Mouse (Mus musculus): ENCODE measurements around the gene Cdh4. TPM values are rescaled to one million over a fixed set of nuclear protein-coding genes. Genes with fewer than 3 reads are reported as not detected.

Cdh4 gene
- 1.1 TPM in 2 replicates for polyA plus RNA-seq (2014; fragmentation: Nextera tagmentation; extraction: Ambion mirVana)

DNA sequence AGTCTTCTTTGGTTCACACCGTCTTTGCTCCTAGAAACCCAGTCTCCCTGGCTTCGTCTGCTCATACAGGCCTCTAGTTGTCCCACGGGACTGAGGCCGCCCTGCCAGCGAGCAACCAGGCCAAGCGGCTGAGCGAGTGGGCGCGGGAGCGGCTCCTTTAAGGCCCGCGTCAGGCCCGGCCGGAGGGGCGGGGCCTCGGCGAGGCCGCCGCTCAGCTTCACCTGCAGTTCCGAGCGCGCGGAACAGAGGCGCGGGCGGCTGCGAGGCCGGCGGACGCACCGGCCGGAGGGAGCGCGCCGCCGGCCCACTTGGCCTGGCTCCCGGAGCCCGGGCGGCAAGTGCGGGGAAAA lies at the start of gene Cdh4:
TSS of gene Cdh4 (plus strand) at position 241 of the 350 bp plus-strand sequence.
- H3K4me3 ChIP-seq (ENCODE audit: control insufficient read depth in 1 of 2, insufficient read depth in 1 of 2, low read depth in 1 of 2, low read length in 2 of 2): peak within 1 kb of the TSS; percentile 41 to 61
- H3K9me3 ChIP-seq (ENCODE audit: control insufficient read depth, low read length): no peaks in the 10 kb centered on the region
- peak within 1 kb of the TSS; percentile 58 for H3K9ac ChIP-seq (ENCODE audit: low read length)
- WGBS: under 1% methylated on average over 40 of the region's 40 CpGs
- ATAC-seq (ENCODE audit: insufficient number of reproducible peaks, insufficient read depth, low FRiP score, low read depth): peak; percentile 76
- H3K4me1 ChIP-seq (ENCODE audit: control insufficient read depth in 2 of 2, insufficient read depth in 2 of 2, low read length in 2 of 2): peaks cover 4 to 6% of the 10 kb centered on the region in 2 experiments
- H3K27me3 ChIP-seq (ENCODE audit: control insufficient read depth, insufficient read depth, low read length): peaks cover 54% of the 10 kb centered on the region
- H3K4me2 ChIP-seq (ENCODE audit: low read length): peak within 1 kb of the TSS; percentile 99
- no peak within 1 kb of the TSS for H3K27ac ChIP-seq (replicated peaks in 1 of 2; ENCODE audit: control insufficient read depth in 1 of 2, insufficient read depth in 1 of 2, low read depth in 2 of 2, low read length in 2 of 2)
- H3K36me3 ChIP-seq (ENCODE audit: control insufficient read depth, insufficient read depth, low read length): no peaks in the 10 kb centered on the region

DNA sequence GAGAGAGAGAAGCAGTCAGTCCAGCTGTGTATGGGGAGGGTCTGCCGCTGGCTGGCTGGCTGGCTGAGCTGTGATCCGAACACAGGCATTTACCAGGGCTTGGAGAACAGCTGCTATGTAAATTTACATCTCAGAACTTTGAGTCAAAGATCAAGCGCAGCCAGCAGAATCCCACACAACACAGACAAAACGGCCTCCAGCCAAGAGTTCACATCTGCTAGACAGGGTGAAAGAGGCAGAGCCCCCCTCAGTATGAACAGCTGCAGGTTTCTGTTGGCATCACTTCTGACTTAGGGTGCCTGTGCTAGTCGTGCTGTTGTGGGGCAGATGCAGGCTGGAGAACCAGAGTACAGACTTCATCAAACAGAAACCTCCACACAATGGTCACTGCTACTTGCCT lies 46.8 kb upstream of the Cdh4 start:
- H3K4me3 ChIP-seq (ENCODE audit: control insufficient read depth in 1 of 2, insufficient read depth in 1 of 2, low read depth in 1 of 2, low read length in 2 of 2): no peak overlapping the region
- no peak overlapping the region for H3K27ac ChIP-seq (replicated peaks in 1 of 2; ENCODE audit: control insufficient read depth in 1 of 2, insufficient read depth in 1 of 2, low read depth in 2 of 2, low read length in 2 of 2)
- no peaks in the 10 kb centered on the region for H3K4me1 ChIP-seq (ENCODE audit: control insufficient read depth in 2 of 2, insufficient read depth in 2 of 2, low read length in 2 of 2)
- H3K4me2 ChIP-seq (ENCODE audit: low read length): no peak overlapping the region
- no peaks in the 10 kb centered on the region for H3K9me3 ChIP-seq (ENCODE audit: control insufficient read depth, low read length)
- 69% methylated on average over 5 of the region's 5 CpGs for WGBS
- H3K36me3 ChIP-seq (ENCODE audit: control insufficient read depth, insufficient read depth, low read length): no peaks in the 10 kb centered on the region
- no peak overlapping the region for H3K9ac ChIP-seq (ENCODE audit: low read length)
- no peak for ATAC-seq (ENCODE audit: insufficient number of reproducible peaks, insufficient read depth, low FRiP score, low read depth)
- no peaks in the 10 kb centered on the region for H3K27me3 ChIP-seq (ENCODE audit: control insufficient read depth, insufficient read depth, low read length)

DNA sequence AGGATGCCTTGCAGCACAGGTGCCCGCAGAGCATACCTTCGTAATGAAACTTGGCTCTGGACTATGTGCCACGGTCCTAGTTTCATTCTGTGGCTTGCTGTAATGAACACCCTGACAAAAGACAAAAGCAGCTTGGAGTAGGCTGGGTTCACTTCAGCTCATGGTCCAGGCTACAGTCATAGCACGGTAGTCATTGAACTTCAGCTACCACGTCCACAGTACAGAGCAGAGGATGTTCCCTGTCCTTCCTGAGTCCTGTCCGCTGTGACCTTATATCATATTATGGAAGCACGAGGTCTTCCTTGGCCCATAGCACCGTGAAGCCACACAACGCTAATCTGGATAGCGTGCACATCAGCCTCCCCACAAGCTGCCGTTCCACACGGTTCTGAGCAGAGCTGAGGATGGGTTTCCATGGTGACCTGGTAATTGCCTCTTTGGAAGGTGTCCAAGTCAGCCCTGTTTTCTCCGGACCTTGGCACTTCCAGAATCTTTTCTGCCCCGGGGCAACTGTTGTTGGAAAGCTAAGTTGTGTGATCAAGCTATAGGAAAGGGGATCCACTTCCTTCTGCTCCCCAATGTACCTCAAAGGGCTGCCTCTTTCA lies 42.5 kb upstream of the Cdh4 start:
- no peak overlapping the region for H3K4me3 ChIP-seq (ENCODE audit: control insufficient read depth in 1 of 2, insufficient read depth in 1 of 2, low read depth in 1 of 2, low read length in 2 of 2)
- ATAC-seq (ENCODE audit: insufficient number of reproducible peaks, insufficient read depth, low FRiP score, low read depth): no peak
- no peaks in the 10 kb centered on the region for H3K9me3 ChIP-seq (ENCODE audit: control insufficient read depth, low read length)
- H3K27ac ChIP-seq (replicated peaks in 1 of 2; ENCODE audit: control insufficient read depth in 1 of 2, insufficient read depth in 1 of 2, low read depth in 2 of 2, low read length in 2 of 2): no peak overlapping the region
- H3K4me1 ChIP-seq (ENCODE audit: control insufficient read depth in 2 of 2, insufficient read depth in 2 of 2, low read length in 2 of 2): no peaks in the 10 kb centered on the region
- H3K36me3 ChIP-seq (ENCODE audit: control insufficient read depth, insufficient read depth, low read length): no peaks in the 10 kb centered on the region
- no peak overlapping the region for H3K4me2 ChIP-seq (ENCODE audit: low read length)
- H3K27me3 ChIP-seq (ENCODE audit: control insufficient read depth, insufficient read depth, low read length): no peaks in the 10 kb centered on the region
- 82% methylated on average over 14 of the region's 14 CpGs for WGBS
- no peak overlapping the region for H3K9ac ChIP-seq (ENCODE audit: low read length)

DNA sequence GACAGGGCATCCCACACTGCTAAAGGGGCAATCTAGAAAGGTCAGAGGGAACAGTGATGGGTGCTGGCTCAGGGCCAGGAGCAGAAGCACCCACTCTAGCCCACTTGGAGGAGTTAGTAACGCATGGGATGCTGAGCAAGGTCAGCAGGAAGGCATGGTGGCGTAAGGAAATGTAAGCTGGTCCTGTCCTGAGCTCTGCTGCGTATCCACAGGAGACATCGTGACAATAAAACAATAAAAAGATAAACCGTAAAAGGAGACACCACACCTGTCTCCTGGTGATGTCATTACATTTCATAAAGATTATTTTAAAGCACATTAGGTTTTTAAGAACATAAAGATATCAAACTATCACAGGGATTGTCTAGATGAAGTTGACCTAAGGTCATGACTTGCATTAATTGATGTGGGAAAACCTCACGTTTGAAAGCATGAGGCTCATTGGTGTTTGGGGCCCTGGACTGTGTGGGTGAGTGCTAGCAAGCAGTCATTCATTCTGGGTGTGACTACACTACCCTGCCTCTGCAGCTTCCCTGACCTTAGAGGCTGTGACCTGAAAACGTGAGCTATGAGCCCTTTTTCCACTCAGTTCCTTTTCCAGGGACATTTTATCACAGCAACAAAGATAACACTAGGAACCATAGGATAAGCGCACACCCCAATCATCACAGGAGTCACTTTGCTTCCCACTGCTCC lies 31.2 kb upstream of the Cdh4 start:
- H3K9ac ChIP-seq (ENCODE audit: low read length): no peak overlapping the region
- 64% methylated on average over 8 of the region's 8 CpGs for WGBS
- H3K27me3 ChIP-seq (ENCODE audit: control insufficient read depth, insufficient read depth, low read length): no peaks in the 10 kb centered on the region
- H3K4me2 ChIP-seq (ENCODE audit: low read length): no peak overlapping the region
- H3K4me1 ChIP-seq (ENCODE audit: control insufficient read depth in 2 of 2, insufficient read depth in 2 of 2, low read length in 2 of 2): peaks cover 0 to 2% of the 10 kb centered on the region in 2 experiments; a peak in 2 of 4 replicates
- H3K4me3 ChIP-seq (ENCODE audit: control insufficient read depth in 1 of 2, insufficient read depth in 1 of 2, low read depth in 1 of 2, low read length in 2 of 2): no peak overlapping the region
- ATAC-seq (ENCODE audit: insufficient number of reproducible peaks, insufficient read depth, low FRiP score, low read depth): no peak
- no peak overlapping the region for H3K27ac ChIP-seq (replicated peaks in 1 of 2; ENCODE audit: control insufficient read depth in 1 of 2, insufficient read depth in 1 of 2, low read depth in 2 of 2, low read length in 2 of 2)
- H3K9me3 ChIP-seq (ENCODE audit: control insufficient read depth, low read length): no peaks in the 10 kb centered on the region
- H3K36me3 ChIP-seq (ENCODE audit: control insufficient read depth, insufficient read depth, low read length): no peaks in the 10 kb centered on the region

DNA sequence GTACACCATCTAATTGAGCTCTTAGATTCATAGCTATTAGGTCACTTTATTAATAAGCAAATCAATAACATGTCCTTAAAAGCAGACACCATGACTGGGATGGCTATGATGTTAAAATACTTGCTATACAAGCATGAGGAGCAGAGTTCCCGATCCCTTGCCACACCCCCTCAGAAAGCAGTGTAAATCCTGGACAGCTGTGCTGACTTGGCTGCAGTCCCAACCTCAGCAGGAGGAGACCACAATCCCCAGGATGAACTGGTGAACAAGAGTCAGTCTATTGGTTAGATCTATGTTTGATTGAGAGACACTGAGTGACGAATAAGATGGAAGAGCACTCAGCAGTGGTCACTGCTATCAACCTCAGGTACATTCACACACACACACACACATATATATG lies 29.3 kb upstream of the Cdh4 start:
- H3K36me3 ChIP-seq (ENCODE audit: control insufficient read depth, insufficient read depth, low read length): no peaks in the 10 kb centered on the region
- H3K4me3 ChIP-seq (ENCODE audit: control insufficient read depth in 1 of 2, insufficient read depth in 1 of 2, low read depth in 1 of 2, low read length in 2 of 2): no peak overlapping the region
- 75% methylated on average over 2 of the region's 2 CpGs for WGBS
- H3K9me3 ChIP-seq (ENCODE audit: control insufficient read depth, low read length): no peaks in the 10 kb centered on the region
- no peak overlapping the region for H3K4me2 ChIP-seq (ENCODE audit: low read length)
- no peak overlapping the region for H3K9ac ChIP-seq (ENCODE audit: low read length)
- H3K27ac ChIP-seq (replicated peaks in 1 of 2; ENCODE audit: control insufficient read depth in 1 of 2, insufficient read depth in 1 of 2, low read depth in 2 of 2, low read length in 2 of 2): no peak overlapping the region
- H3K27me3 ChIP-seq (ENCODE audit: control insufficient read depth, insufficient read depth, low read length): no peaks in the 10 kb centered on the region
- ATAC-seq (ENCODE audit: insufficient number of reproducible peaks, insufficient read depth, low FRiP score, low read depth): no peak
- H3K4me1 ChIP-seq (ENCODE audit: control insufficient read depth in 2 of 2, insufficient read depth in 2 of 2, low read length in 2 of 2): peaks cover 0 to 2% of the 10 kb centered on the region in 2 experiments; a peak in 2 of 4 replicates

DNA sequence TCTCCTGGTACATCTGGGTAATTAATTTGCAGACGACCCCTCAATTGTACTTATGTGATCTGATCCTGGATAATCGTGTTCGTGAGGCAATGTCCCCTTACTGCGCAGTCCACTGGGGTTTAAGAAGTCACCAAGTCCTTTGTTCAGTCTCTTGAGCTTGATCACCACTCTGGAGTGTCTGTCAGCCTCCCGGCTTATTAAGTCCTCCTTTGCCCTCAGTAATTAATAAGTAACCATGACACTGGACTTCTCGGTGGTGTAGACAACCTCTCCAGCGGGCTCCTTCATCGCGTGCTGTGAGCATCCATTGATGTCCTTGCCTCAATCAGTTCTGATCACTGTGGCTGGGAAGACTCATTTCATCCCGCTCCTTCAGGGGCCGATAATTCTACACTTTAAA lies 28.0 kb upstream of the Cdh4 start:
- Histone ChIP-seq H3K9me3 (ENCODE audit: control insufficient read depth, low read length) (no peaks in the 10 kb centered on the region), H3K9ac (ENCODE audit: low read length) (no peak overlapping the region), H3K4me1 (ENCODE audit: control insufficient read depth in 2 of 2, insufficient read depth in 2 of 2, low read length in 2 of 2) (peaks cover 0 to 2% of the 10 kb centered on the region in 2 experiments; a peak in 2 of 4 replicates), H3K4me3 (ENCODE audit: control insufficient read depth in 1 of 2, insufficient read depth in 1 of 2, low read depth in 1 of 2, low read length in 2 of 2) (no peak overlapping the region), H3K36me3 (ENCODE audit: control insufficient read depth, insufficient read depth, low read length) (no peaks in the 10 kb centered on the region), H3K27me3 (ENCODE audit: control insufficient read depth, insufficient read depth, low read length) (no peaks in the 10 kb centered on the region), H3K27ac (replicated peaks in 1 of 2; ENCODE audit: control insufficient read depth in 1 of 2, insufficient read depth in 1 of 2, low read depth in 2 of 2, low read length in 2 of 2) (no peak overlapping the region), H3K4me2 (ENCODE audit: low read length) (no peak overlapping the region)
- no peak for ATAC-seq (ENCODE audit: insufficient number of reproducible peaks, insufficient read depth, low FRiP score, low read depth)
- WGBS: 85% methylated on average over 11 of the region's 11 CpGs

DNA sequence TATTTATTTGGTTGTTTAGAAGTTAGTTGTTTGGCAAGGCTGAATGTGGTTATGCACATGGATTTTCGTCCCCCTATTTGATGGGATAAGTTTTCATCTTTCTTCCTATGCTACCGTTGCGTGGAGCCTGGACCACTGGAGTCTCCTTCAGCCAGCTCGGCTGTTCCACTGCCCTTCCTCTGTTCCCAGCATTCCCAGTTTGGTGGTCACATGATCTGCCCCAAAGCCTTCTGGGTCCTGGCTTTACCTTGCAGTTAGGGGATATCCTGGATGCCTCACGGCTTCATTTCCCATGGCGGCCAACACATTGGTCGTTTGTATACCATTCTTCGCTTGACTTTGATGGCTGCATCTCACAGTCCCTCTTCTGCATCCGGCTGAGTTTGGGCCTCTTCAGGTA lies 27.5 kb upstream of the Cdh4 start:
- WGBS: 86% methylated on average over 9 of the region's 9 CpGs
- Histone ChIP-seq H3K9me3 (ENCODE audit: control insufficient read depth, low read length) (no peaks in the 10 kb centered on the region), H3K27me3 (ENCODE audit: control insufficient read depth, insufficient read depth, low read length) (no peaks in the 10 kb centered on the region), H3K4me1 (ENCODE audit: control insufficient read depth in 2 of 2, insufficient read depth in 2 of 2, low read length in 2 of 2) (peaks cover 0 to 2% of the 10 kb centered on the region in 2 experiments; a peak in 2 of 4 replicates), H3K4me3 (ENCODE audit: control insufficient read depth in 1 of 2, insufficient read depth in 1 of 2, low read depth in 1 of 2, low read length in 2 of 2) (no peak overlapping the region), H3K36me3 (ENCODE audit: control insufficient read depth, insufficient read depth, low read length) (no peaks in the 10 kb centered on the region), H3K4me2 (ENCODE audit: low read length) (no peak overlapping the region), H3K27ac (replicated peaks in 1 of 2; ENCODE audit: control insufficient read depth in 1 of 2, insufficient read depth in 1 of 2, low read depth in 2 of 2, low read length in 2 of 2) (no peak overlapping the region), H3K9ac (ENCODE audit: low read length) (no peak overlapping the region)
- ATAC-seq (ENCODE audit: insufficient number of reproducible peaks, insufficient read depth, low FRiP score, low read depth): no peak
